ENCODE assay signal across 14 mouse cellular contexts in genomic region chr13:73771131-73771530, GRCm38 (mm10). TPM values are rescaled to one million over a fixed set of nuclear protein-coding genes. Genes with fewer than 3 reads are reported as not detected.
DNase-seq lines count a peak whose midpoint lies in the region; ATAC-seq and TF ChIP-seq lines count a peak whose summit lies in the region.
"Had no signal": no experiment of that assay in that cellular context is flagged by ENCODE, and none has a peak within 500 bp of the region (broad histone marks: within the 10 kb centered on the region; RNA-seq: fewer than 3 reads in every experiment).

No protein-coding gene starts in this region.

- 67% methylated on average over 3 of the region's 3 CpGs for WGBS in heart, embryonic 10.5 days
- WGBS in liver, embryonic 13.5 days (ENCODE audit: insufficient replicate concordance): 50% methylated on average over 3 of the region's 3 CpGs
- 48% methylated on average over 3 of the region's 3 CpGs for WGBS in liver, embryonic 11.5 days
- WGBS in intestine, postnatal 0 days: 18% methylated on average over 3 of the region's 3 CpGs
- 60% methylated on average over 3 of the region's 3 CpGs for WGBS in stomach, postnatal 0 days
- 63% methylated on average over 3 of the region's 3 CpGs for WGBS in forebrain, embryonic 13.5 days
- 48% methylated on average over 3 of the region's 3 CpGs for WGBS in midbrain, embryonic 14.5 days

- H3K27ac ChIP-seq in heart, embryonic 10.5 days: 0 out of 2 replicates have a peak overlapping the region, but pooled peaks have one; percentile 38
- H3K27ac ChIP-seq in liver, embryonic 13.5 days: no peak overlapping the region
- no peak overlapping the region for H3K27ac ChIP-seq in liver, embryonic 11.5 days (ENCODE audit: low read depth, low read length)
- peak overlapping the region; percentile 89 for H3K27ac ChIP-seq in intestine, postnatal 0 days (ENCODE audit: low read depth, low read length)
- peak overlapping the region; percentile 24; the same call in 1 of the 2 replicates for H3K27ac ChIP-seq in stomach, postnatal 0 days (replicated peaks)
- no peak overlapping the region for H3K27ac ChIP-seq in forebrain, embryonic 13.5 days
- no peak overlapping the region for H3K27ac ChIP-seq in midbrain, embryonic 14.5 days (replicated peaks; ENCODE audit: low read depth, low read length)
- H3K27ac ChIP-seq: embryonic facial prominence, embryonic 15.5 days; forebrain, embryonic 12.5 days; liver, embryonic 14.5 days had no signal

- TF ChIP-seq EP300 in stomach, postnatal 0 days (optimal IDR thresholded peaks at IDR 0.05): no peak

- H3K4me3 ChIP-seq in heart, embryonic 10.5 days: no peak overlapping the region
- H3K4me3 ChIP-seq in liver, embryonic 13.5 days (replicated peaks): no peak overlapping the region
- no peak overlapping the region for H3K4me3 ChIP-seq in liver, embryonic 11.5 days (ENCODE audit: low read depth, low read length)
- no peak overlapping the region for H3K4me3 ChIP-seq in intestine, postnatal 0 days (ENCODE audit: low read depth, low read length)
- H3K4me3 ChIP-seq in stomach, postnatal 0 days (ENCODE audit: low read depth, low read length): no peak overlapping the region
- H3K4me3 ChIP-seq in forebrain, embryonic 13.5 days: no peak overlapping the region
- H3K4me3 ChIP-seq in midbrain, embryonic 14.5 days (replicated peaks; ENCODE audit: low read depth, low read length): no peak overlapping the region
- H3K4me3 ChIP-seq: embryonic facial prominence, embryonic 15.5 days; forebrain, embryonic 12.5 days had no signal

- H3K4me2 ChIP-seq in liver, embryonic 13.5 days: 0 out of 2 replicates have a peak overlapping the region, but pooled peaks have one; percentile 33
- no peak overlapping the region for H3K4me2 ChIP-seq in liver, embryonic 11.5 days
- H3K4me2 ChIP-seq in intestine, postnatal 0 days (replicated peaks; ENCODE audit: low read depth): peak overlapping the region; percentile 46
- H3K4me2 ChIP-seq in stomach, postnatal 0 days (replicated peaks; ENCODE audit: low read depth): no peak overlapping the region
- no peak overlapping the region for H3K4me2 ChIP-seq in forebrain, embryonic 13.5 days
- H3K4me2 ChIP-seq in midbrain, embryonic 14.5 days (ENCODE audit: low read length): no peak overlapping the region
- H3K4me2 ChIP-seq: embryonic facial prominence, embryonic 15.5 days; forebrain, embryonic 12.5 days had no signal

- intact Hi-C loops in heart, postnatal 14 days (cut with DNase I): no loop called here

- no peak for ATAC-seq in liver, embryonic 13.5 days (ENCODE audit: low read depth)
- ATAC-seq in liver, embryonic 11.5 days (replicated peaks; ENCODE audit: low FRiP score): no peak
- no peak for ATAC-seq in intestine, postnatal 0 days
- no peak for ATAC-seq in stomach, postnatal 0 days (ENCODE audit: low FRiP score, low TSS enrichment)
- ATAC-seq in forebrain, embryonic 13.5 days: no peak
- ATAC-seq in midbrain, embryonic 14.5 days (ENCODE audit: low FRiP score, low TSS enrichment): no peak
- ATAC-seq: hindbrain, embryonic 16.5 days had no signal

- H3K4me1 ChIP-seq in heart, embryonic 10.5 days: peaks cover 76% of the 10 kb centered on the region
- peaks cover 75% of the 10 kb centered on the region for H3K4me1 ChIP-seq in liver, embryonic 13.5 days (replicated peaks)
- H3K4me1 ChIP-seq in liver, embryonic 11.5 days (replicated peaks; ENCODE audit: control insufficient read depth, insufficient read depth, low read length): peaks cover 26% of the 10 kb centered on the region
- peaks cover 40% of the 10 kb centered on the region for H3K4me1 ChIP-seq in intestine, postnatal 0 days (replicated peaks; ENCODE audit: control insufficient read depth, insufficient read depth, low read length)
- 0 out of 2 replicates have a peak, but pooled peaks cover 5% of the 10 kb centered on the region for H3K4me1 ChIP-seq in stomach, postnatal 0 days (replicated peaks; ENCODE audit: control insufficient read depth, insufficient read depth)
- peaks cover 39% of the 10 kb centered on the region for H3K4me1 ChIP-seq in forebrain, embryonic 13.5 days
- H3K4me1 ChIP-seq in midbrain, embryonic 14.5 days (ENCODE audit: control insufficient read depth, insufficient read depth, low read length): 0 out of 2 replicates have a peak, but pooled peaks cover 2% of the 10 kb centered on the region

- H3K27me3 ChIP-seq in heart, embryonic 10.5 days (ENCODE audit: insufficient read depth, poor library complexity, severe bottlenecking): no peaks in the 10 kb centered on the region
- no peaks in the 10 kb centered on the region for H3K27me3 ChIP-seq in liver, embryonic 13.5 days
- no peaks in the 10 kb centered on the region for H3K27me3 ChIP-seq in liver, embryonic 11.5 days (replicated peaks; ENCODE audit: control insufficient read depth, insufficient read depth, low read length)
- H3K27me3 ChIP-seq in intestine, postnatal 0 days (replicated peaks; ENCODE audit: control insufficient read depth, insufficient read depth, low read length): no peaks in the 10 kb centered on the region
- no peaks in the 10 kb centered on the region for H3K27me3 ChIP-seq in stomach, postnatal 0 days (ENCODE audit: control insufficient read depth, insufficient read depth, low read length)
- H3K27me3 ChIP-seq in forebrain, embryonic 13.5 days: no peaks in the 10 kb centered on the region
- H3K27me3 ChIP-seq in midbrain, embryonic 14.5 days (ENCODE audit: control insufficient read depth, insufficient read depth, low read length): no peaks in the 10 kb centered on the region
- H3K27me3 ChIP-seq: embryonic facial prominence, embryonic 15.5 days; forebrain, embryonic 12.5 days had no signal

- H3K9me3 ChIP-seq in heart, embryonic 10.5 days: no peaks in the 10 kb centered on the region
- no peaks in the 10 kb centered on the region for H3K9me3 ChIP-seq in liver, embryonic 13.5 days (replicated peaks)
- H3K9me3 ChIP-seq in liver, embryonic 11.5 days (ENCODE audit: control insufficient read depth, low read length): no peaks in the 10 kb centered on the region
- H3K9me3 ChIP-seq in intestine, postnatal 0 days (ENCODE audit: control insufficient read depth): no peaks in the 10 kb centered on the region
- H3K9me3 ChIP-seq in stomach, postnatal 0 days (ENCODE audit: control insufficient read depth, low read length): no peaks in the 10 kb centered on the region
- H3K9me3 ChIP-seq in forebrain, embryonic 13.5 days (replicated peaks): no peaks in the 10 kb centered on the region
- no peaks in the 10 kb centered on the region for H3K9me3 ChIP-seq in midbrain, embryonic 14.5 days (ENCODE audit: control insufficient read depth, low read length)
- H3K9me3 ChIP-seq: embryonic facial prominence, embryonic 15.5 days; forebrain, embryonic 12.5 days had no signal

- H3K36me3 ChIP-seq in heart, embryonic 10.5 days: peaks cover 18% of the 10 kb centered on the region; the same call in 1 of the 2 replicates
- no peaks in the 10 kb centered on the region for H3K36me3 ChIP-seq in liver, embryonic 13.5 days
- H3K36me3 ChIP-seq in liver, embryonic 11.5 days (ENCODE audit: control insufficient read depth, insufficient read depth, low read length): no peaks in the 10 kb centered on the region
- peaks cover 10% of the 10 kb centered on the region for H3K36me3 ChIP-seq in intestine, postnatal 0 days (ENCODE audit: control insufficient read depth, insufficient read depth)
- H3K36me3 ChIP-seq in stomach, postnatal 0 days (ENCODE audit: control insufficient read depth, insufficient read depth, low read length): peaks cover 2% of the 10 kb centered on the region; the same call in 1 of the 2 replicates
- H3K36me3 ChIP-seq in forebrain, embryonic 13.5 days (ENCODE audit: poor library complexity, severe bottlenecking): peaks cover 8% of the 10 kb centered on the region
- no peaks in the 10 kb centered on the region for H3K36me3 ChIP-seq in midbrain, embryonic 14.5 days (ENCODE audit: control insufficient read depth, insufficient read depth, low read length)
- H3K36me3 ChIP-seq: embryonic facial prominence, embryonic 15.5 days had no signal

- H3K9ac ChIP-seq in liver, embryonic 13.5 days: no peak overlapping the region
- H3K9ac ChIP-seq in liver, embryonic 11.5 days (ENCODE audit: low read depth, low read length): no peak overlapping the region
- H3K9ac ChIP-seq in intestine, postnatal 0 days (ENCODE audit: low read depth, low read length): no peak overlapping the region
- no peak overlapping the region for H3K9ac ChIP-seq in stomach, postnatal 0 days (ENCODE audit: low read length)
- H3K9ac ChIP-seq in forebrain, embryonic 13.5 days: no peak overlapping the region
- no peak overlapping the region for H3K9ac ChIP-seq in midbrain, embryonic 14.5 days (replicated peaks; ENCODE audit: low read length)
- H3K9ac ChIP-seq: embryonic facial prominence, embryonic 15.5 days; forebrain, embryonic 12.5 days; liver, embryonic 14.5 days had no signal

- no peak for DNase-seq in heart, embryonic 10.5 days (ENCODE audit: low spot score)
- DNase-seq in heart, postnatal 14 days: no peak
- DNase-seq in liver, embryonic 13.5 days: no peak
- no peak for DNase-seq in liver, embryonic 11.5 days (ENCODE audit: low spot score)
- DNase-seq in stomach, postnatal 0 days (ENCODE audit: low spot score): no peak
- no peak for DNase-seq in midbrain, embryonic 14.5 days
- DNase-seq: cerebellum, postnatal 25 days; thymus, postnatal 36 days had no signal

- TF ChIP-seq CTCF in intestine, postnatal 0 days (IDR thresholded peaks at IDR 0.05; ENCODE audit: low read depth): no peak
- no peak for TF ChIP-seq CTCF in stomach, postnatal 0 days (IDR thresholded peaks at IDR 0.05; ENCODE audit: low read depth)

RNA-seq across cellular contexts. Expression of gene Slc12a7, which starts 38.2 kb away (rescaled TPM):
- 36.3 and 46.7 TPM in 2 replicates for polyA plus RNA-seq in heart, embryonic 10.5 days (2016; fragmentation: Nextera tagmentation; extraction: Ambion mirVana)
- 100 to 1,000 TPM; 151 to 165 TPM for total RNA-seq in heart, postnatal 14 days (2021)
- polyA plus RNA-seq in liver, embryonic 13.5 days (2015; fragmentation: Nextera tagmentation; extraction: Ambion mirVana): 6.9 and 9.2 TPM in 2 replicates
- 20.4 and 21.0 TPM in 2 replicates for polyA plus RNA-seq in liver, embryonic 11.5 days (2014; fragmentation: Nextera tagmentation; extraction: Ambion mirVana)
- 12.9 and 13.4 TPM in 2 replicates for polyA plus RNA-seq in intestine, postnatal 0 days (2015; fragmentation: Nextera tagmentation; extraction: Ambion mirVana)
- polyA plus RNA-seq in stomach, postnatal 0 days (2015; fragmentation: Nextera tagmentation; extraction: Ambion mirVana): 17.9 and 19.0 TPM in 2 replicates
- 20.1 and 26.4 TPM in 2 replicates for polyA plus RNA-seq in forebrain, embryonic 13.5 days (2015; fragmentation: Nextera tagmentation; extraction: Ambion mirVana)
- 7.0 and 12.6 TPM in 2 replicates for polyA plus RNA-seq in midbrain, embryonic 14.5 days (2014; fragmentation: Nextera tagmentation; extraction: Ambion mirVana)

Comparison
In these comparisons a context has a peak if more than half of its experiments do, and no peak if none do; other contexts are left out.
1. H3K4me2 ChIP-seq: peak in liver, embryonic 13.5 days (single experiment) and intestine, postnatal 0 days (single experiment); none in liver, embryonic 11.5 days (single experiment), stomach, postnatal 0 days (single experiment), forebrain, embryonic 13.5 days (single experiment) and midbrain, embryonic 14.5 days (single experiment).
2. H3K27ac ChIP-seq: peak in heart, embryonic 10.5 days (single experiment), intestine, postnatal 0 days (single experiment) and stomach, postnatal 0 days (single experiment); none in liver, embryonic 13.5 days (single experiment), liver, embryonic 11.5 days (single experiment), forebrain, embryonic 13.5 days (single experiment) and midbrain, embryonic 14.5 days (single experiment).